Mouse (Mus musculus) adrenal gland, adult 18-20 months (tissue): ENCODE data around the gene Fto. TPM values are rescaled to one million over a fixed set of nuclear protein-coding genes. Genes with fewer than 3 reads are reported as not detected.

Experiments used
- DNase-seq, 2 experiments: peaks; one replicate each; pipeline ENCODE4 v3.0.0; 2021 to 2022; ENCODE audit warnings: low spot score in 2 of 2
- total RNA-seq, 2 experiments: library from RNA; stranded (reverse); gene quantifications; 1 replicate in 1 of 2; 2 replicates in 1 of 2; pipeline ENCODE4 v1.2.3; 2021

Gene Fto
- total RNA-seq, 2 experiments from 2014 or later: 73.6 to 78.4 TPM

DNA sequence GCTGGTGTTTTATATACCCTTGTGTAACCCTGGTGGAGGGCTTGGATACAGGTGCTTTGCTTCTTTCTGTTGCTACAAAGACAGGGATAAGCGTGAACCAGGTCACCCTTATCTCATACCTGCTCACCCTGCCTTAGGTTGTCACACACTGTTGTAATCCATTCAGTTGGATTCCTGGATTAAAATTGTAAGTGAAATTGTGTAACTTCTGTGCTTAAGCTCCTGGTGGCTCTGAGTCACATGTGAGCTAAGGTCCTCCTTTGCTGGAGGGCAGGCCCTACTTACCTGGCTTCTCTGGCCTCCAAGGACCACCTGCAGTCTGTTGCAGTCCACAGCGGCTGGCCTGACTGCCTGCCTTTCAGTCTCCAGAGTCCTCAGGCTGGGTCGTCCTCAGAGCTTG, 71.1 kb downstream of the Fto start:
- DNase-seq: no peak

- DNase-seq: no peak
Measured at GRCm38 (mm10) chr8:91385808-91386207, 72.5 kb downstream of the Fto start.

GRCm38 (mm10) chr8:91390369-91391020, 77.2 kb downstream of the Fto start:
- DNase-seq: no peak

- no peak for DNase-seq
Measured at GRCm38 (mm10) chr8:91392261-91392660, 78.9 kb downstream of the Fto start.

- no peak for DNase-seq
Measured at GRCm38 (mm10) chr8:91395340-91396055, 82.2 kb downstream of the Fto start.

GRCm38 (mm10) chr8:91398053-91398452, 84.7 kb downstream of the Fto start:
- DNase-seq: no peak

- no peak for DNase-seq
Measured at GRCm38 (mm10) chr8:91402980-91403975, 90.0 kb downstream of the Fto start.

DNA sequence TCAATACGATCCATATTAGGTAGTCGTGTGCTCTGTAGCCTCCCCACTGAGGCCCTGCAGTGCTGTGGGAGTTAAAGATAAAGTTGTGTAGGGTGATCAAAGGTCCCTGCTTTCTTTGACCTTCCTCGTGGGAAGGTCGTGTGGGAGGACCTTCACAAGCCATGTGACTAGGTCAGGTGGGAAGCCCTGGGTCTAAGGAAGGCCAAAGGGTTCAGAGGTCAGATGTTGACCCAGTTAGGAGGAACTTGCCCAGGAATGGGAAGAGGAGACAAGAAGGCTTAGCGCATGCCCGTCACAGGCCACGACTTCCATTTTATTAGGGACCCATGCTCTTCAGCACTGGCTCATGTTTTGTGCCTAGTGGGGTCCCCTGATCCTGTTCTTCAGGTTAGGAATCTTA, 91.0 kb downstream of the Fto start:
- DNase-seq: no peak

GRCm38 (mm10) chr8:91405099-91405498, 91.8 kb downstream of the Fto start:
- no peak for DNase-seq

GRCm38 (mm10) chr8:91406624-91407290, 93.4 kb downstream of the Fto start:
- DNase-seq: no peak

- no peak for DNase-seq
Measured at GRCm38 (mm10) chr8:91407880-91408279, 94.6 kb downstream of the Fto start.

DNA sequence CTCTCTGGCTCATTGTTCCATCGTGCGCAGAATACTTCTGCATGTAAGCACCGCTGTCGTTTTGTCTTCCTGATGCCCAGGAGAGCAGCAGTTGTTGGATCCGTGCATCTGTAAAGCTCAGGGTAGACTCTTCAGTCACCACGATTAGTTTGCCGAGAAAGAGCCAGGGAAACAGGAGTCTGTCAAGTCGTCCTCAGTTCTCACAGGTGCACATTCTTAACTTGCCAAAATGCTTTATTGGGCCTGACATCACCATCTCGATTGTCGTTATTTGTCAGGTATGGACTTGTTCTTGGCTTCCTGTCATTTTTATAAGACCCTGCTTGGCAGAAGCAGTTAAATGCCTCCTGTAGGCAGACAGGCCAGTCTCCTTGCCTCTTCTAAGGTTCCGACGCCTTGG, 96.7 kb downstream of the Fto start:
- no peak for DNase-seq

- no peak for DNase-seq
Measured at GRCm38 (mm10) chr8:91424491-91425074, 111.3 kb downstream of the Fto start.

- no peak for DNase-seq
Measured at GRCm38 (mm10) chr8:91425251-91425866, 112.0 kb downstream of the Fto start.

DNA sequence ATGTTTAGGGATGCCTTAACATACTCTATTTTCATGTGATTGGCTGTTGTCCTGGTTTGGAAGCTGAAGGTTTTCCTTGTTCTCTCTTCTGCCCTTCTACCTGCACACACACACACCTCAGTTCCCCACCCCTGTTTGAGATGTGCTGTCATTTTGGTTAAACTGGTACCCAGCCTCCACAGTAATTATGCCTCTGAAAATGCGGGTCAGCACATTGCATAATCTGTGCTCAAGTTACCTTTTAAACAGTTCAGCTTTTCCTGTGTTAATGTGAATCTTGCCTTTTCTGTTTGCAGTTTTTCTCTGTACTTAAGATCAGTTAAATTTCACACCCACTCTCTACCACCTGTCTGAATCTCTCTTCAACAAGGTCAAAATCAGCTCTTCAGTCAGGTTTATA, 113.2 kb downstream of the Fto start:
- no peak for DNase-seq

GRCm38 (mm10) chr8:91430333-91430940, 117.1 kb downstream of the Fto start:
- no peak for DNase-seq

- DNase-seq: no peak
Measured at GRCm38 (mm10) chr8:91436036-91436435, 122.7 kb downstream of the Fto start.

DNA sequence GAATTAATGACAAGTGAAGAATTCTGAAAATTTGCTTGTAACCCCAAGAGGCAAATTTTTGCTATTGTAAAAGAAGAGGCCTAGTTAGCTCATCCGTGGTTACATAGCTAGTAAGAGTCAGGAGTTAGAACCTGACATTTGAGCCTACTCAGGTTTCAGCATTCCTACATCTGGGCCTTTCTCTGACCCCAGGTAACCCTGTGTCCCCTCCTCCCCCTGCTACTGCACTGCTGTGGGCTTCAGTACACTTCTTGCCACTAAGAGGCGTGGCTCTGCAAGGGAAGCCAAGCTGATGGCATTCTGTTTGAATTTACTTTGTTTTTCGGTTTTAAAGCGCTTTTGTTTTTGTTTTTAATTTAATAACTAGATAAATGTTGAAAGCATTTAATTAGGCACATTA, 130.6 kb downstream of the Fto start:
- DNase-seq: no peak

DNA sequence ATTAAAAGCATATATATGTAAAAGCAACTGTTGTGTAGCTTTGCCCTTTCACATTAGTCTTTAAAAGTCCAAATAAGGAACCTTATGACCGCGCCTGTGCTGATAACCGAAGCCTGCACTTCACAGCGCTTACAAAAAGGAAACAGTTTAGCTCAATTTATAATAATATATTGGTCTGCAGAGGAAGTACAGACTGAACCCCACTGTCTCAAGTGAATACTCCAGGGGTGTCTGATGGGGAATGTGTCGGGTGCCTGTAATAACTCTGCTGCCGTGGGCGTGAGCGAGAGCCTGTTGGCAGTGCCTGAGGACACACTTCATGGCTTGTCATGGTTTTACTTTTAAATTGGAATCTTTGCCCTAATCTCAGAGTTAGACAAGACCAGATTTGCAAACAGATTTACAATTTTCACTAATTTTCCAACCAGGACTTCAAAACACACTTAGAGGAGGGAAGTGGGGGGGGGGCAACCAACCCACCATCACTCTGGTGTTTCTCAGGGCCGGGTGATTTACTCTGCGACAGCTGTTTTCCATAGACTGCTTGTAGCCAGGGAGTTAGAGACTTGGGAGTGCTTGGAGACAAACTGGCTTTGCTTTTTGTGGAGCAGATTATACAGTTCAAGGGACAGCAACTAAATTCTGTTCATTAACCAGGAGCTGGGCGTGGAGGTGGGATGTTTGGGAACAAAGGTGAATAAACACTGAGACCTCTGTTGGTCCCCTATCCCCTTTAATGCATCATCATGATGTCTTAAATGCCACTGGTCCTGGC, 131.5 kb downstream of the Fto start:
- no peak for DNase-seq
